Mouse (Mus musculus) liver, adult 2 months (tissue): ENCODE measurements around the gene Traf7. TPM values are rescaled to one million over a fixed set of nuclear protein-coding genes. Genes with fewer than 3 reads are reported as not detected.

Source experiments
- DNase-seq: peaks from one replicate; pipeline ENCODE4 v3.0.0-alpha.2; 2011; ENCODE audit warnings: low read depth, low spot score; ENCODE audit errors: extremely low read depth
- H3K27ac ChIP-seq: fragments of 200-500 bp; replicated peaks from 2 replicates; pipeline ENCODE4 v1.5.1; 2012; ENCODE audit warnings: low read depth, mild to moderate bottlenecking, control low read depth, inconsistent platforms, low read length; ENCODE audit not compliant: insufficient read depth
- H3K27me3 ChIP-seq: fragments of 200-500 bp; 2 replicates; pipeline ENCODE4 v1.6.1; 2012; ENCODE audit warnings: mild to moderate bottlenecking, moderate library complexity, low read length, inconsistent platforms; ENCODE audit not compliant: control insufficient read depth, insufficient read depth
- H3K36me3 ChIP-seq: fragments of 200-500 bp; 2 replicates; pipeline ENCODE4 v1.6.1; 2012; ENCODE audit warnings: low read length, inconsistent platforms; ENCODE audit not compliant: control insufficient read depth, insufficient read depth
- H3K4me1 ChIP-seq: fragments of 200-500 bp; 2 replicates; pipeline ENCODE4 v1.6.1; 2011; ENCODE audit warnings: low read length; ENCODE audit not compliant: control insufficient read depth, insufficient read depth
- H3K4me3 ChIP-seq: fragments of 200-500 bp; 2 replicates; pipeline ENCODE4 v1.5.1; 2011; ENCODE audit warnings: low read depth, mild to moderate bottlenecking, control low read depth, low read length, moderate library complexity; ENCODE audit not compliant: insufficient read depth
- H3K79me2 ChIP-seq: fragments of 200-500 bp; 2 replicates; pipeline ENCODE4 v1.6.1; 2012; ENCODE audit warnings: inconsistent platforms, mild to moderate bottlenecking, low read length, moderate library complexity; ENCODE audit not compliant: control insufficient read depth, insufficient read depth
- H3K9ac ChIP-seq: fragments of 200-500 bp; 2 replicates; pipeline ENCODE4 v1.6.1; 2012; ENCODE audit warnings: low read depth, mild to moderate bottlenecking, control low read depth, inconsistent platforms, low read length
- CTCF ChIP-seq: fragments of 200-500 bp; IDR thresholded peaks from 2 replicates; pipeline ENCODE4 v1.5.1; 2011; ENCODE audit warnings: low read depth, low read length, control low read depth
- POLR2A ChIP-seq: fragments of 200-500 bp; IDR thresholded peaks from 2 replicates; pipeline ENCODE4 v1.6.1; 2011; ENCODE audit warnings: low read length, control low read depth; ENCODE audit not compliant: insufficient read depth; ENCODE audit errors: extremely low read depth
- WGBS: fragments of 180-500 bp; shearing (Covaris S2); methylation state at CpG from one replicate; pipeline ENCODE4 v1.1.7; 2018; 5-methylcytosine and 5-hydroxymethylcytosine counted together
- polyA plus RNA-seq: library from polyadenylated mRNA; depleted of rRNA; stranded (reverse); fragments of >200 nt; gene quantifications from 2 replicates; pipeline ENCODE4 v1.2.3, GENCODE M21; 2012
- total RNA-seq: library from RNA; depleted of rRNA; stranded (reverse); fragments of >200 nt; gene quantifications from 2 replicates; pipeline ENCODE4 v1.2.3, GENCODE M21; 2014

The Traf7 gene
- total and polyA plus RNA-seq, 2 experiments = 13.4 to 47.5 TPM

DNA sequence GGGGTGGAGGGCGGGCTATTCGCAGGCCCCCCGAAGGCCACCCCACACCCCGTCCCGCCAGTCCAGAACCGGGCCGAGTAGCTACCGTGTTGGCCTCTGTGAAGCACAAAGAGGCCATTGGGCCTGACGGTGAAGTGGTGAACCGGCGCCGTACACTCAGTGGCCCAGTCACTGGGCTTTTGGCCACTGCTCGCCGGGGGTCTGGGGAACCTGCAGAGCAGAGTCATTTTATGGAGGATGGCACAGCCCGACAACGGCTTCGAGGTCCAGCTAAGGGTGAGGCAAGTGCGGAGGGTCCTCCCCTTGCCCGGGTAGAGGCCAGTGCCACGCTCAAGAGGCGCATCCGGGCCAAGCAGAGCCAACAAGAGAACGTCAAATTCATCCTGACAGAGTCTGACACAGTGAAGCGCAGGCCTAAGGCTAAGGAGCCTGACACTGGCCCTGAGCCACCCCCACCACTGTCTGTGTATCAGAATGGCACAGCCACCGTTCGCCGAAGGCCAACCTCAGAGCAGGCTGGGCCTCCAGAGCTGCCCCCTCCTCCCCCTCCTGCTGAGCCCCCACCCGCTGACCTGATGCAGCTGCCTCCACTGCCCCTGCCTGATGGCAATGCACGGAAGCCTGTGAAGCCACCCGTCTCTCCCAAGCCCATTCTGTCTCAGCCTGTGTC, 22.3 kb downstream of the Traf7 start:
- no peak for DNase-seq
- H3K27me3 ChIP-seq = no peaks in the 10 kb centered on the region
- H3K79me2 ChIP-seq = no peaks in the 10 kb centered on the region
- TF ChIP-seq CTCF (no peak), POLR2A (no peak)
- H3K36me3 ChIP-seq = peaks cover 4% of the 10 kb centered on the region; the same call in 1 of the 2 replicates
- H3K27ac ChIP-seq = no peak overlapping the region
- 96% methylated on average over 30 of the region's 30 CpGs for WGBS
- no peak overlapping the region for H3K4me3 ChIP-seq
- H3K4me1 ChIP-seq = no peaks in the 10 kb centered on the region
- no peak overlapping the region for H3K9ac ChIP-seq

GRCm38 (mm10) chr17:24504085-24504484, 23.7 kb downstream of the Traf7 start:
- no peak for TF ChIP-seq POLR2A
- TF ChIP-seq CTCF = no peak
- no peak for DNase-seq
- Histone ChIP-seq H3K4me3 (no peak overlapping the region), H3K36me3 (peaks cover 2% of the 10 kb centered on the region; the same call in 1 of the 2 replicates), H3K79me2 (no peaks in the 10 kb centered on the region), H3K27me3 (no peaks in the 10 kb centered on the region), H3K9ac (no peak overlapping the region), H3K4me1 (no peaks in the 10 kb centered on the region), H3K27ac (no peak overlapping the region)
- WGBS = 87% methylated on average over 10 of the region's 10 CpGs

DNA sequence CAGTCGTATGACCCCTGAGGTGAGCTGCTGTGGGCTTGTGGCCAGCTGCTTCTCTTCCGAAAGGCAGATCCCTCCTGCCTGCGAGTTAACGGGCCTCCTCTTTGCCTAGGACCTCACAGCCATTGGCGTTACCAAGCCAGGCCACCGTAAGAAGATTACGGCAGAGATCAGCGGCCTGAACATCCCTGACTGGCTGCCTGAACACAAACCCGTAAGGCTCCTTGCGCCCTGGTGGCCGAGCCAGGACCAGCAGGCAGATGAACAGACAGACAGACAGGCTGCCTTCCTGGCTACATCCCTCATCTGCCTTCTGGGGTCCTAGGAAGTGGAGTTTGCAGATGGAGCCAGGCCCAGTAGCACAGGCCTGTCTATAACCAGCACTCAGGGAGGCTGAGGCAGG, 25.5 kb downstream of the Traf7 start:
- Histone ChIP-seq H3K27ac (no peak overlapping the region), H3K27me3 (no peaks in the 10 kb centered on the region), H3K9ac (no peak overlapping the region), H3K4me3 (no peak overlapping the region), H3K4me1 (no peaks in the 10 kb centered on the region), H3K79me2 (no peaks in the 10 kb centered on the region), H3K36me3 (no peaks in the 10 kb centered on the region)
- no peak for DNase-seq
- 57% methylated on average over 11 of the region's 11 CpGs for WGBS
- TF ChIP-seq POLR2A (no peak), CTCF (0 out of 2 replicates have a peak, but pooled peaks have one; percentile 7)

GRCm38 (mm10) chr17:24496026-24496425, 31.7 kb downstream of the Traf7 start:
- WGBS = 100% methylated on average over 1 of the region's 1 CpGs
- no peak for DNase-seq

DNA sequence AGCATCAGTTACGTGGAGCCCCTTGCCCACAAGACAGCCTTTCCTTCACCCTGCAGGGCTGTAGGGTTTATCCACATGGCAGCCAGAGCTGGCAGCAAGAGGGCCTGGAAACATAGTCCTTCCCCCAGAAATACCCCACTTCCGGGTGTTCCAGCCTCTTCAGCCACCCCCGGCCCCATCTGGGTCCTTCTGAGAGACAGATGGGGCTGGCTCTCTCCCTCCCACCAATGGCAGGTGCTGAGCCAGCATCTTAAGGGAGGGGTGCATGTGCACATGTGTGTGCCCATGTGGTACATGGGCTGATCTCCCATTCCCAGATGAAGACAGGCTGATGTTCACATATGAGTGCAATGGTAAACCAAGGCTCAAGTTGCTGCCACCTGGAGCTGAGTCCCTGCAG, 32.3 kb downstream of the Traf7 start:
- no peak for TF ChIP-seq CTCF
- no peak for TF ChIP-seq POLR2A
- no peaks in the 10 kb centered on the region for H3K27me3 ChIP-seq
- H3K9ac ChIP-seq = no peak overlapping the region
- no peaks in the 10 kb centered on the region for H3K79me2 ChIP-seq
- DNase-seq = no peak
- no peak overlapping the region for H3K4me3 ChIP-seq
- WGBS = 80% methylated on average over 3 of the region's 3 CpGs
- H3K27ac ChIP-seq = no peak overlapping the region
- H3K4me1 ChIP-seq = no peaks in the 10 kb centered on the region
- H3K36me3 ChIP-seq = no peaks in the 10 kb centered on the region

More at GRCm38 (mm10) chr17:24496026-24496425, 31.7 kb downstream of the Traf7 start:
- TF ChIP-seq CTCF (no peak), POLR2A (no peak)
- Histone ChIP-seq H3K4me3 (no peak overlapping the region), H3K79me2 (no peaks in the 10 kb centered on the region), H3K9ac (no peak overlapping the region), H3K27me3 (no peaks in the 10 kb centered on the region), H3K36me3 (no peaks in the 10 kb centered on the region), H3K4me1 (no peaks in the 10 kb centered on the region), H3K27ac (no peak overlapping the region)

DNA sequence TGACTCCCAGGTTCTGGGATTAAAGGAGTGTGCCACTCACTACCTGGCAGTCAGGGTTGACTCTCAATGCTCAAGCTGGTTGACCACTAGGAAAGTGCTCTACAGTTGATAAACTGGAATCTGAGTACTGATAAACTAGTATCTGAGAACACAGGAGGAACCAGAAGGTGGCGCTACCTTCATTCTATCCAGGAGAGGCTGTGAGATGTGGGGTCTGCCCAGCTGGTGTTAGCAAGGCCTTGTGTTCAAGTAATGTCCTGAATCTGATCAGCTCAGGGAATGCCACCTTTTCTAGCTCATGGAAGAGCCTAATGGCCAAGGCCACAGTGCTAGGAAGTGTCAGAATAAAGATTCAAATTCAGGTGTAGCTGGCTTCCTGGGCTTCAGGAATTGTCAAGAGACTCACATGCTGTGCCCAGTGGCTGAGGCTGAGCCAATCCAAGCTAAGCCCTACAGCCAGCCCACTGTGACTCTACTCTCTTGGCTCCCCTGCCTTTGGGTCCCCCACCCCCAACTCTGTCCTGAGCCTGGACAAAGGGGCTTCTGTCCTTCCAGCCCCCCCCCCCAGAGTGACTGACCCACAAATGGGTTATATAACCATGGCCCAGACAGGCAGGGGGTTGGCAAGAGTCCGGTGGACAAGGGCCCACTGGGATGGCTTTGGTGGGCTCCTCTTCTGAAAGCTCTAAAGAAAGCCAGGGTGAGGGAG, 33.0 kb downstream of the Traf7 start:
- peak; percentile 33; the same call in 1 of the 2 replicates for TF ChIP-seq CTCF
- TF ChIP-seq POLR2A = no peak
- no peaks in the 10 kb centered on the region for H3K79me2 ChIP-seq
- no peak for DNase-seq
- H3K4me3 ChIP-seq = no peak overlapping the region
- whole genome bisulfite sequencing = 63% methylated on average over 2 of the region's 2 CpGs
- H3K27ac ChIP-seq = no peak overlapping the region
- no peaks in the 10 kb centered on the region for H3K36me3 ChIP-seq
- no peaks in the 10 kb centered on the region for H3K4me1 ChIP-seq
- no peak overlapping the region for H3K9ac ChIP-seq
- no peaks in the 10 kb centered on the region for H3K27me3 ChIP-seq
